Mouse (Mus musculus) thymus, postnatal 10 days (tissue): ENCODE measurements around the gene Fndc11.

Experiments
- DNase-seq, 2 experiments: peaks; one replicate each; pipeline ENCODE4 v3.0.0; 2021; ENCODE audit warnings: low spot score in 2 of 2

The Fndc11 gene

GRCm38 (mm10) chr2:181266839-181267238 lies 47.0 kb downstream of the Fndc11 start:
- no peak for DNase-seq

DNA sequence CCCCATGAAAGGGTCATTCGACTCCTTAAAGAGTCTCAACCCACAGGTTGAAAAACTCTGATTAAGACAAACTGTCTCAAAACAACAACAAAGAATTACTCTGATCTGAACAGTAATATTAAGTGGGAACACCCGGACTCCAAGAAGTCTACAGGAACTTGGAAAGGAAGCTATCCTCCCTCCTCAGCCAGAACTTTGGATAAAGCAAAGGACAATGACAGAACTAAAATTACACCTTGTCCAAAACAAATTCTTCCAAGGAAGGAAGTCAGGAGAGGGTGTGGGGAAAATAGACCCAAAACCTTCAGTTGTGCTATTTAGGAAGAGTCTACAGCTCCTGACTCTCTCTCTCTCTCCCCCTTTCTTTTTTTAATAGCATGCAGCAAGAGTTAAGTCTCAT lies 52.3 kb downstream of the Fndc11 start:
- DNase-seq = no peak
